Mouse (Mus musculus): ENCODE results near the gene Gm10382. TPM values are rescaled to one million over a fixed set of nuclear protein-coding genes. Genes with fewer than 3 reads are reported as not detected.

Gene Gm10382
- polyA plus RNA-seq, 1 experiment: not detected

DNA sequence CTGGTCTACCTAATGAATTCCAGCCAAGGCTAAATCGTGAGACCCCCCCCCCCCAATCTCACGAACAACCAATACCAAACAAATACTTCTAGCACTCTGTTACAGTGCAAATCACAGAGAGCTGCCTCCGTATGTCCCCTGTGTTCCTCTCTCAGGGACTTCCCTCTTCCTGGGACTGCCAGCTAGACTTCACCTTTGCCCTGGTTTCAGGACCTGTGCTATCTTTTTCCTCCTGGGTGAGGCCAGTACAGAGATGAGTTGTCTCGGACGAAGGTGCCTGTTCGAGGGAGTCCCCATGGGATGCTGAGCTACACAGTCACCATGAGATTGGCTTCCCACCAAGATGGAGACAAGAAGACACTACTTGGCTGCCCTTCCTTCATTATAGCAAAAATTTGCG lies 41.1 kb upstream of the Gm10382 start:
- no peak overlapping the region for H3K4me3 ChIP-seq (ENCODE audit: low read depth, low read length)
- no peak for TF ChIP-seq POLR2A (IDR thresholded peaks at IDR 0.05; ENCODE audit: insufficient read depth, low read length)
- TF ChIP-seq EP300 (IDR thresholded peaks at IDR 0.05; ENCODE audit: insufficient read depth, low read depth, low read length): no peak
- no peak overlapping the region for H3K27ac ChIP-seq (ENCODE audit: insufficient read depth, low read length)
- H3K9me3 ChIP-seq (replicated peaks; ENCODE audit: control insufficient read depth, insufficient read depth, low read length, poor library complexity, severe bottlenecking): no peaks in the 10 kb centered on the region
- H3K4me1 ChIP-seq (ENCODE audit: control insufficient read depth, insufficient read depth, low read length): no peaks in the 10 kb centered on the region
- H3K36me3 ChIP-seq (ENCODE audit: control insufficient read depth, insufficient read depth, low read length, poor library complexity, severe bottlenecking): no peaks in the 10 kb centered on the region
- H3K9ac ChIP-seq (ENCODE audit: low read depth, poor library complexity, severe bottlenecking): no peak overlapping the region
- H3K27me3 ChIP-seq (ENCODE audit: control insufficient read depth, insufficient read depth, low read length, poor library complexity, severe bottlenecking): no peaks in the 10 kb centered on the region

- TF ChIP-seq CTCF (IDR thresholded peaks at IDR 0.05; ENCODE audit: low read depth, low read length) (peak; percentile 85), POLR2A (IDR thresholded peaks at IDR 0.05; ENCODE audit: insufficient read depth, low read length) (no peak), EP300 (IDR thresholded peaks at IDR 0.05; ENCODE audit: insufficient read depth, low read depth, low read length) (no peak)
- H3K4me3 ChIP-seq (ENCODE audit: low read depth, low read length): no peak overlapping the region
- no peaks in the 10 kb centered on the region for H3K36me3 ChIP-seq (ENCODE audit: control insufficient read depth, insufficient read depth, low read length, poor library complexity, severe bottlenecking)
Observed at GRCm38 (mm10) chr5:125348487-125348886, 40.6 kb upstream of the Gm10382 start.

DNA sequence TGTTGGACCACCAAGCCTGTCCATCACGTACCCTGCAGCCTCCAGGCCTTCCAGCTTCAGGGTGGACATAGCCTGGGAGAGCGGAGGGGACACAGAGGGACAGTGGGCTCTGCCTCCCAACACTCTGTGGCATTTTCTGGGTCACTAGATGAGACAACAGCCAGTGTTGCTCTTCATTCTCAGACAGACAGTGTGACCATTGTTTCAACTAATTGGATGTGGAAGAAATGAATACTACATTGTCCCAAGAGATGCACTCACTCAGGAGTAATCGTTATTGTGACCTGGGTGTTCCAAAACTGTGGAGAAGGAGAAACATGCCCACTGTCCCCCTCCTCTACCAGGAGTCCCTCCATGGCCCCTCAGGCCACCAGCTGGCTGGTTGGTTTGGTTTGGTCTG lies 39.7 kb upstream of the Gm10382 start:
- H3K27me3 ChIP-seq (ENCODE audit: control insufficient read depth, insufficient read depth, low read length, poor library complexity, severe bottlenecking): no peaks in the 10 kb centered on the region
- no peaks in the 10 kb centered on the region for H3K9me3 ChIP-seq (replicated peaks; ENCODE audit: control insufficient read depth, insufficient read depth, low read length, poor library complexity, severe bottlenecking)
- TF ChIP-seq EP300 (IDR thresholded peaks at IDR 0.05; ENCODE audit: insufficient read depth, low read depth, low read length) (no peak), CTCF (IDR thresholded peaks at IDR 0.05; ENCODE audit: low read depth, low read length) (no peak), POLR2A (IDR thresholded peaks at IDR 0.05; ENCODE audit: insufficient read depth, low read length) (no peak)
- no peak overlapping the region for H3K9ac ChIP-seq (ENCODE audit: low read depth, poor library complexity, severe bottlenecking)
- H3K36me3 ChIP-seq (ENCODE audit: control insufficient read depth, insufficient read depth, low read length, poor library complexity, severe bottlenecking): no peaks in the 10 kb centered on the region
- H3K4me3 ChIP-seq (ENCODE audit: low read depth, low read length): no peak overlapping the region
- H3K4me1 ChIP-seq (ENCODE audit: control insufficient read depth, insufficient read depth, low read length): no peaks in the 10 kb centered on the region
- no peak overlapping the region for H3K27ac ChIP-seq (ENCODE audit: insufficient read depth, low read length)

More at GRCm38 (mm10) chr5:125348487-125348886, 40.6 kb upstream of the Gm10382 start:
- Histone ChIP-seq H3K9me3 (replicated peaks; ENCODE audit: control insufficient read depth, insufficient read depth, low read length, poor library complexity, severe bottlenecking) (no peaks in the 10 kb centered on the region), H3K27me3 (ENCODE audit: control insufficient read depth, insufficient read depth, low read length, poor library complexity, severe bottlenecking) (no peaks in the 10 kb centered on the region), H3K9ac (ENCODE audit: low read depth, poor library complexity, severe bottlenecking) (no peak overlapping the region), H3K27ac (ENCODE audit: insufficient read depth, low read length) (no peak overlapping the region), H3K4me1 (ENCODE audit: control insufficient read depth, insufficient read depth, low read length) (no peaks in the 10 kb centered on the region)

GRCm38 (mm10) chr5:125351057-125351456 lies 38.1 kb upstream of the Gm10382 start:
- no peak for TF ChIP-seq CTCF (IDR thresholded peaks at IDR 0.05; ENCODE audit: low read depth, low read length)
- no peak for TF ChIP-seq POLR2A (IDR thresholded peaks at IDR 0.05; ENCODE audit: insufficient read depth, low read length)
- TF ChIP-seq EP300 (IDR thresholded peaks at IDR 0.05; ENCODE audit: insufficient read depth, low read depth, low read length): no peak
- H3K4me1 ChIP-seq (ENCODE audit: control insufficient read depth, insufficient read depth, low read length): peaks cover 7% of the 10 kb centered on the region
- H3K27me3 ChIP-seq (ENCODE audit: control insufficient read depth, insufficient read depth, low read length, poor library complexity, severe bottlenecking): no peaks in the 10 kb centered on the region
- no peaks in the 10 kb centered on the region for H3K9me3 ChIP-seq (replicated peaks; ENCODE audit: control insufficient read depth, insufficient read depth, low read length, poor library complexity, severe bottlenecking)
- H3K36me3 ChIP-seq (ENCODE audit: control insufficient read depth, insufficient read depth, low read length, poor library complexity, severe bottlenecking): no peaks in the 10 kb centered on the region
- no peak overlapping the region for H3K9ac ChIP-seq (ENCODE audit: low read depth, poor library complexity, severe bottlenecking)
- H3K27ac ChIP-seq (ENCODE audit: insufficient read depth, low read length): no peak overlapping the region
- no peak overlapping the region for H3K4me3 ChIP-seq (ENCODE audit: low read depth, low read length)

- H3K9me3 ChIP-seq (replicated peaks; ENCODE audit: control insufficient read depth, insufficient read depth, low read length, poor library complexity, severe bottlenecking): no peaks in the 10 kb centered on the region
- no peaks in the 10 kb centered on the region for H3K27me3 ChIP-seq (ENCODE audit: control insufficient read depth, insufficient read depth, low read length, poor library complexity, severe bottlenecking)
- H3K9ac ChIP-seq (ENCODE audit: low read depth, poor library complexity, severe bottlenecking): no peak overlapping the region
- H3K36me3 ChIP-seq (ENCODE audit: control insufficient read depth, insufficient read depth, low read length, poor library complexity, severe bottlenecking): no peaks in the 10 kb centered on the region
- peaks cover 7% of the 10 kb centered on the region for H3K4me1 ChIP-seq (ENCODE audit: control insufficient read depth, insufficient read depth, low read length)
- no peak overlapping the region for H3K4me3 ChIP-seq (ENCODE audit: low read depth, low read length)
- no peak for TF ChIP-seq CTCF (IDR thresholded peaks at IDR 0.05; ENCODE audit: low read depth, low read length)
- TF ChIP-seq POLR2A (IDR thresholded peaks at IDR 0.05; ENCODE audit: insufficient read depth, low read length): no peak
- TF ChIP-seq EP300 (IDR thresholded peaks at IDR 0.05; ENCODE audit: insufficient read depth, low read depth, low read length): no peak
- no peak overlapping the region for H3K27ac ChIP-seq (ENCODE audit: insufficient read depth, low read length)
Observed at GRCm38 (mm10) chr5:125351939-125352338, 37.2 kb upstream of the Gm10382 start.

GRCm38 (mm10) chr5:125352781-125353294 lies 36.3 kb upstream of the Gm10382 start:
- no peak overlapping the region for H3K9ac ChIP-seq (ENCODE audit: low read depth, poor library complexity, severe bottlenecking)
- no peak overlapping the region for H3K27ac ChIP-seq (ENCODE audit: insufficient read depth, low read length)
- H3K36me3 ChIP-seq (ENCODE audit: control insufficient read depth, insufficient read depth, low read length, poor library complexity, severe bottlenecking): no peaks in the 10 kb centered on the region
- H3K27me3 ChIP-seq (ENCODE audit: control insufficient read depth, insufficient read depth, low read length, poor library complexity, severe bottlenecking): no peaks in the 10 kb centered on the region
- H3K4me1 ChIP-seq (ENCODE audit: control insufficient read depth, insufficient read depth, low read length): peaks cover 7% of the 10 kb centered on the region
- H3K4me3 ChIP-seq (ENCODE audit: low read depth, low read length): no peak overlapping the region
- H3K9me3 ChIP-seq (replicated peaks; ENCODE audit: control insufficient read depth, insufficient read depth, low read length, poor library complexity, severe bottlenecking): no peaks in the 10 kb centered on the region
- no peak for TF ChIP-seq POLR2A (IDR thresholded peaks at IDR 0.05; ENCODE audit: insufficient read depth, low read length)
- TF ChIP-seq CTCF (IDR thresholded peaks at IDR 0.05; ENCODE audit: low read depth, low read length): peak; percentile 47
- no peak for TF ChIP-seq EP300 (IDR thresholded peaks at IDR 0.05; ENCODE audit: insufficient read depth, low read depth, low read length)
